Mouse (Mus musculus): ENCODE results near the gene 2210408I21Rik.

DNA sequence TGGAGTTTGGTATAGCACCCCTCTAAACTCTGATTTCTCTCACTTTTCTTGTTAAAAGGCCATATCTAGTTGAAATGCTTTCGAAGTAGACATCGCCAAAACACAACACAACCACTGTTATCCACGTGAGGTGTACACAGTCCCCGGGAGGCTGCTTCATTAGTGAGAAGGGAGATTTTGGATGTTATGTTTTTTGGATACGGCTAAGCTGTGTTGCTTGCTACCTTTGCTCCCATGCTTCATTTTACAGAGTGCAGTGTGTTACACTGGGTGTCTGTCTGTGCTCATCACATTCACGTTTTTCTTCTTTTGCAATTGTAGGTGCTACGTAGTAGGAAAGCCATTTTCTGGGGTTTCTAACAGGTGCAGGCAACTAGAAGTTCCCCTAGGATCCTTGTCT, 262.3 kb downstream of the 2210408I21Rik start:
- TF ChIP-seq CTCF (IDR thresholded peaks at IDR 0.05; ENCODE audit: low read depth) (no peak), EP300 (IDR thresholded peaks at IDR 0.05; ENCODE audit: low read depth) (no peak)
